Mouse (Mus musculus): ENCODE results near the gene Uggt2. TPM values are rescaled to one million over a fixed set of nuclear protein-coding genes. Genes with fewer than 3 reads are reported as not detected.
"Not testable (repeated sequence)": the region's sequence is repeated elsewhere in the genome, so short reads cannot be mapped to it uniquely, and the experiment has no call there.

Uggt2 gene
- total RNA-seq, 2 experiments from 2014 or later: 22.4 to 33.3 TPM

- DNase-seq (ENCODE audit: low spot score in 2 of 2): peak; percentile 57 to 68
- intact Hi-C loops (cut with DNase I): no loop called here
Measured at GRCm38 (mm10) chr14:118986653-118987522, 112.3 kb downstream of the Uggt2 start.

DNA sequence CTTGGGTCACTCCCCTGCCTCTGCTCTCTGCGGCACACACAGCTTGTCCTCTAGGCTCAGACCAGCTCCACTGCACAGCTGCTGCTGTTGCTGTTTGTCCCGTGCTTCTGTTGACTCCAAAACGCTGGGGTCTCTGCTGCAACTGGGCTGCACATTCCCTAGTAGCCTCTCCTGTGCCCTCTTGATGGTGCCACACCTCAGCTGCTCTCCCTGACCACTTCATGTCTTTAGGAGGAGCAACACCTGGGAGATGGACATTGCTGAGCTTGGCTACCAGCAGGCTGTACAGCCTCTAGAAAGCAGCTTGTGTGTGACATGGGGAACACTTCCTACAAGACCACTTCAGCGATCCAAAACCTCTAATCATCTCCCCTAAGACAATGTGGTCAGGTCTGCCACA is 115.1 kb downstream of the Uggt2 start:
- DNase-seq (ENCODE audit: low spot score in 2 of 2): no peak

GRCm38 (mm10) chr14:118983396-118983795 is 115.8 kb downstream of the Uggt2 start:
- no peak for DNase-seq (ENCODE audit: low spot score in 2 of 2)
- intact Hi-C loops (cut with DNase I): no loop called here

More for the DNA sequence above, 115.1 kb downstream of the Uggt2 start:
- intact Hi-C loops (cut with DNase I): loop anchor here (2.0 kb wide), 1 partner anchor 43 kb away; no protein-coding TSS in a partner anchor

DNA sequence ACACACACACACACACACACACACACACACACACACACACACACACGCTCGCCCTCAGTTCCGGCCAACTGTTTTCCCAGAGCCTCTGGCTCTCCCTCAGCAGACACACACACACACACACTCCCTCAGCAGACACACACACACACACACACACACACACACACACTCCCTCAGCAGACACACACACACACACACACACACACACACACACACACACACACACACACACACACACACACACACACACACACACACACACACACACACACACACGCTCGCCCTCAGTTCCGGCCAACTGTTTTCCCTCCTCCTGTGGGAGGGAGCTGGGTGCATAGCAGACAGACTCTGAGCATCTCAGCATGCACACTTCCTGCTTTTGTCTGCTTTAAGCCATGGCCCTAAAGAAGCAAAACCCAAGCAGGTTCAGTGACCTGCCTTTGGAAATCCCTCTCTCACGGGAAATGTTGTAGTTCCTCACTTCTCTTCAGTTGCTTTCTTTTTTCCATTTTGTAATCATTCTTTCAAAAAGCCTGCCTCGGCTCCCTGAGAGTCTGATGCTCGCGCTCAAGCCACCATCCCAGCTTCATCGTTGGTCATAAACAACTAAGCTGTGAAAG is 116.7 kb downstream of the Uggt2 start:
- intact Hi-C loops (cut with DNase I); DNase-seq (ENCODE audit: low spot score in 2 of 2): not testable (repeated sequence)

- DNase-seq (ENCODE audit: low spot score in 2 of 2); intact Hi-C loops (cut with DNase I): not testable (repeated sequence)
Measured at GRCm38 (mm10) chr14:118981711-118982428, 117.4 kb downstream of the Uggt2 start.

DNA sequence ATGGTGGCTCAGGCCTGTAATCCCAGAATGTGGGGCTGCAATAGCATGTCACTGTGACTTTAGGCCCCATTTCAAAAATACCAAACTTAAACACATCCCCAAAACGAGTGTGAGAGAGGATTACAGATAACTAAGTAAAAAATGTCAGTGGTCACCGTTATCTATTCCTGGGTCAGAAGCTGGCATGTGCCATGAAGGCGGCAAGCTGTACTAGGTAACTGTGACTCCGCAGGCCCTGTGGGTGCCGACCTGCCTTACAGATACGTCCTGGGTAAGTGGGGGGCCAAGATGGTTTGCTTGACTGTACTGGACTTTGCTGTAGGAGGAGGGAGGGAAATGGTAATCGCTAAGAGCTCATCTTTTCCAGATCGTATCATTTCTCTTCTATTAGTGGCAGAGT is 118.3 kb downstream of the Uggt2 start:
- intact Hi-C loops (cut with DNase I): no loop called here

GRCm38 (mm10) chr14:118980358-118980757 is 118.9 kb downstream of the Uggt2 start:
- no peak for DNase-seq (ENCODE audit: low spot score in 2 of 2)
- intact Hi-C loops (cut with DNase I): no loop called here

More for the DNA sequence above, 118.3 kb downstream of the Uggt2 start:
- DNase-seq (ENCODE audit: low spot score in 2 of 2): no peak

DNA sequence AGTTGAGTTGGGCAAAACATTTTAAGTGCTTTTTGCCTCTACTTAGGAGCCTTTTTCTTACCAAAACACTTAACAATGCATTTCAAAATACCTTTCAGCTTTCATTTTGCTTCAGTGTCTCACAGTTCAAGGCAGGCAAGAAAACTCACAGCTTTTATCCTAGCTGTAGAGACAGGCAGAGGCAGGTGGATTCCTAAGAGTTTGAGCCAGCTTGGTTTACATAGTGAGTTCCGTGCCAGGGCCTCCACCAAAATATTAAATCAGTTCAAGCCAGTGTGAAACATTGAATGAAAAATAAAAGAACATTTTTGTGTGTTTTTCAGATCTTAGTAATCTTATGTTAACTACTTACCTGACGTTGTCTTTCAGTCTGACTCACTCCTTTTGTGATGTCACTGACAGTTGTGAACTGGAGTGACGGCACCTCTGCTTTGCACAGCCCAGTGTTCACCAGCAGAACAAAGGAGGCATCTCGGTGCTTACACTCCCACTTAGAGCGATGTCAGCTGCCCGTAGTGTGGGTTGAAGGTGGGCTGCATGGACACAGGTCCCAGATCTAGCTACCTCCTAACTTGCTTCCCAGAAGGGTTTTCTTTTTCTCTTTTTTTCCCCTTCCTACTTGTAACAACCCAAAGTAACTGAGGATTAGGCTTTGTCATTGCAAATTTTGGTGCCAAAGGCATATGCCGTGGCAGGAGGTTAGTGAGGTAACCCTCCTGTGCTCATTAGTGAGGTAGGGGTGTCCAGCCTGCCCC is 119.5 kb downstream of the Uggt2 start:
- intact Hi-C loops (cut with DNase I): no loop called here

DNA sequence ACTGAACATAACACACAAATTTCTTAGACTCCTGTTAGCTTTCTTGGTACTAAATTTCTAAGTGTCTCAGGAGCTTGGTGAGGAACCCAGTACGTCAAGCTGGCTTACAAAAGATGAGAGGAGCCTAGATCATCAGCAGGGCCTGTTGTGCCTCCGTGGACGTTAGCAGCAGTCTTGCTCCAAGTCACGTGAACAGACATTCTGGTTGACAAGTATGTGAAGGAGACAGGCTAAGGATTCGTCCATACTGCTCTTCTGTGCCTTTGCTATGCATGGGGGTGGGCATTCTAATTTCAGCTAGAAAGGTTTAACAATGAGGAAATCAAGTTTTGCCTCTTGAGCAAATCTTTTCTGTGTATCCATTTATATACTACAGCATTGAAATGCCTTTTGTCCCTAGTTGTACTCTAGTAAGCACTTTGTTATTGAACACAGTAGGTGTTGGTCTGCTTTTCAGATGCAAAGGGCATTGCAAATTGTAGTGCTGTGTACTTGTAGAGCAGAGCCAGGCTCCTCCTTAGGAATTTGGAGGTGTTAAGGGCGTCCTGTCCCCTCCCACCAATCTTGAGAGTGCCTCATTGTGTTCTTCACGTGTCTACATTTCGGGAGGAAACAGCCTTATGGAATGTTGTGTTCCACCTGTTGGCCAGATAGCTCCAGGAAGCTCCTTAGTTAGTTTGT is 122.0 kb downstream of the Uggt2 start:
- DNase-seq (ENCODE audit: low spot score in 2 of 2): no peak
- intact Hi-C loops (cut with DNase I): no loop called here

More for the DNA sequence above, 119.5 kb downstream of the Uggt2 start:
- no peak for DNase-seq (ENCODE audit: low spot score in 2 of 2)

- intact Hi-C loops (cut with DNase I): no loop called here
Measured at GRCm38 (mm10) chr14:118972268-118972667, 127.0 kb downstream of the Uggt2 start.

DNA sequence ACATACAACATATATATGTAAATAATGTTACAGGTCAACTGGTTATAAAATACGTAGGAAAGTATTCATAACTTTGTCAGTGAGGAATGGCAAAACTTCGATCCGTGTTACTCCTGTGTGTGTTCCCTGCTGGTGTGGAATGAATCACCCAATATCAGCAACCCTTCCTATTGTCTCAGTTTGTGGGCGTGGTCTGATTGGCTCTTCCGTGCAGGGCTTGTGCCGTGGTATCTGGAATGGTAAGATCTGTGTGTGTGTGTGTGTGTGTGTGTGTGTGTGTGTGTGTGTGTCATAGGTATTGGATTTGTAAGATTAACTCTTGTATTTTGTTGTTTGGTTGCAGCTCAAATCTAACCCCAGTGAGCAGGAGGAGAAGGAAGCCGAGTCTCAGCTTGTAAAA is 131.6 kb downstream of the Uggt2 start:
- intact Hi-C loops (cut with DNase I): no loop called here
- DNase-seq (ENCODE audit: low spot score in 2 of 2): no peak

More at GRCm38 (mm10) chr14:118972268-118972667, 127.0 kb downstream of the Uggt2 start:
- no peak for DNase-seq (ENCODE audit: low spot score in 2 of 2)

DNA sequence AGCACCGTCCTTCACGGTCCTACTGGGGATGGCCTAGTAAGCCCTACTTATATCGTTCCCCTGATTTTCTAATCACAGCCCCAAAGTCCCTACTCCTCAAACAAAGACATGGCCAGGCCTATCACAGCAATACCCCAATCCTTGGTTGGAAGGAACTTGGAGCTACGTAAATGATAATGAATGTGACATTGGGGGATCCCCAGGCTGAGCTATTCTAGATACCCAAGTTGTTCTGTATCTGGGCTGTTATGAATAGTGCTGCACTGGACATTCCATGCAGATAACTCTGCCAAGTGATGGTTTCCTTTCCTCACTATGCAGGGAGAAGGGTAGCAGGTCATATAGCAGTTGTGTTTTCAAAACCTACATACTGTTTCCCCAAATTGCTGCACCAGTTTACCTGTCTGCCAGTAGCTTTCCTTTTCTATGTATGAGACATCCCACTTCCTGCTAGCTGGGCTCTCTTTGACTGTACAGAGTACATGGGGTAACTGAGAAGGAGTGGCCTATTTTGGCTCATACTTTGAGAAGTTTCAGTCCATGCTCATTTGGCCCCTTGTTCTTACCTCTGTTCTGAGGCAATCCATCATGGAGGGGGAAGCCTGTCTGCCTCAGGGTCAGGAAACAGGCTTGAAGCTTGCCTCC is 133.8 kb downstream of the Uggt2 start:
- intact Hi-C loops (cut with DNase I): no loop called here
- DNase-seq (ENCODE audit: low spot score in 2 of 2): no peak

DNA sequence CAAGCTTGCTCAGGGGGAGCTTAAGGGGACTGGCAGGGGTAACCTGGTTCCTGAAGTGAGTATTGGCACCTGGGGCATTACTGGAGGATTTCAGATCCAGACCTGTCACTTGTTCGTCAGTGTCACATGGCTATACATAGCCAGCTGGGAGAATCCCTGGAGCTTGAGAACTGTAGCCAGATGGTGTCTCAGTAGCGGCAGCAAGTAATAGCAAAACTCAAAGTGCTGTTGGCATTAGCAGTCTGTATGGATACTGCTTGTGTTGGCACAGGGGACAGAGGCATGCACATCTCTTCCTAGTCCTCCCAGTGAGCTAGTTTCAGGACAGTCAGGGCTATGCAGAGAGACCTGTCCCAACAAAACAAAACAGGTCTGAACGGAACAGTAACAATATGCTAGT is 141.2 kb downstream of the Uggt2 start:
- intact Hi-C loops (cut with DNase I): no loop called here
- no peak for DNase-seq (ENCODE audit: low spot score in 2 of 2)

DNA sequence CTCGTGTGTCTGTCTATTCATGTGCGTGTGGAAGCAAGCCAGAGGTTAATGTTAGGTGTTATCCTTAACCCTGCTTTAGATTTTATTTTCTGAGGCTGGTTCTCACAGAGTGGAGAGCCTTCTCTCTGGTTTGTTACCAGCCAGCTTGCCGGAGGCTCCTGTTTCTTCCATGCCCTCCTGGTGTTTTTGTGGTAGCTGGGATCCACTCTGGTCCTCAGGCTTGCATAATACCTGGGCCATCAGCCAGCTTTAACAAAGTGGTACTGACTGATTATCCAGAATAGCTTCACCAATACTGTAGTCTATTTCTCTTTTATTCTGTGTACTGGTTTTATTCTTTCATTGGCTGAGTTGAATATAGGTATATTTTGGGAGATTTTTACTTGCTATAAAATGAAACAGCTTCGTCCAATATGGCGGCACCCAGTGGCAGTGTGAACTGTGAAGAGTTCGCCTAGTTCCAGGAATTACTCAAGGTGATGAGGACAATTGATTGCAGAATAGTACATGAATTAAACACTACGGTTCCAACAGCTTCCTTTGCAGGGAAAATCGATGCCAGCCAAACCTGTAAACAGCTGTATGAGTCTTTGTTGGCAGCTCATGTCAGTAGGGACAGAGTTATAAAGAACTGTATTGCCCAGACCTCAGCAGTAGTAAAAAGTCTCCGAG is 147.2 kb downstream of the Uggt2 start:
- intact Hi-C loops (cut with DNase I): no loop called here

DNA sequence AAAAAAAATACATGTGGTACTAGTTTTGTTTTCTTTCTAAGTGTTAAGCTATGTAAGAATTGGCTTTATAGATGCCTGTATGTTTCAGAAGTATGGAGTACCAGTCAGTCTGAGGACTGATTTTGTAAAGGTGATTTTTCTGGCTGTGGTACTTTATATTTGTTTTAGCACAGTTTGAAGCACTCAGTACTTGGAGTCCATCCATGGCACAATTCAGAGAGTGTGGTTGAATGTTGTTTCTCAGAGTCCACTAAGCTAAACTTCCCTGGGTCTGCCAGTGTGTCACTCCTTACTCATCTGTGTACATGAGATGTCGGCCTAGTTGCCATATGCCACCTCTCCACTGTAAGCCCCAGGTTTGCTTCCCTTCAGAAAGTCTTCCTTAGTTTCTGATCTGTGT is 150.4 kb downstream of the Uggt2 start:
- DNase-seq (ENCODE audit: low spot score in 2 of 2): no peak
- intact Hi-C loops (cut with DNase I): no loop called here

More for the DNA sequence above, 147.2 kb downstream of the Uggt2 start:
- no peak for DNase-seq (ENCODE audit: low spot score in 2 of 2)

DNA sequence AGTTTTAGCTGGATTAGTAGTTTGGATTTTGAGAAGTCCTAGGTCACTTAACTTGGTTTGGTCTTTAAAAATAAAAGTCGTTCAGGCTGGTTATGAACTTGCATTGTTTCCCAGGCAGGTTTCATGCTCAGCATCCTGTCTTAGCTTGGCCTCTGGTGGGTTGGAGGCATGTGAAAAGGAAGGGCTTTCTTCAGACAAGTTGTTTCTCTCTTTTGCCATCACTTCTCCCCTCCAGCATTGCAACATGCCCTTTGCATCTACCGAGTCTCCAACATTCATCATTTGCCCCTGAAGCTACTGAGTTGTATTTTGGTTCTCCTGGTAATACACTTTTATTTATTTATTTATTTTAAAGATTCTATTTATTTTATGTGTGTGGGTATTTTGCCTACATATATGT is 154.5 kb downstream of the Uggt2 start:
- no peak for DNase-seq (ENCODE audit: low spot score in 2 of 2)
- intact Hi-C loops (cut with DNase I): no loop called here

DNA sequence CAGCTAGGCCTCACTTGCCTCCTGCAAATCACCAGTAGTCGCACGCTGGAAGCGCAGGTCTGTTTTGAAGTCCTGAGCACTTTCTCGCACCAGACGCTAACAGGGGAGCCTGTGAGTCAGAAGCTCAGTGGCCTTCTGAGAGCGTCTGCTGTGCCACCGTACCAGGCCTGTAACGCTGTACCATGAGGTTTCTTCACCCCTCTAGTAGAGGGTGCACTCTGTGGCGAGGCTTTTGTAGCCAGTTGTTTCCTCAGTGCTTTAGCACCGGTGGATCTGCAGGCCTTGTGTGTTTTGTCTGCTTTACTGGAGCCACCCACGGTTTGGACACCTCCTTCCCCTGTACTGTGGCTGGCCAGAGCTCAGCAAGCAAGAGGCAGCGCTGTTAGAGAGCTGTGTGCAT is 157.2 kb downstream of the Uggt2 start:
- intact Hi-C loops (cut with DNase I): no loop called here
- peak in 1 of 2 experiments; percentile 21 for DNase-seq (ENCODE audit: low spot score in 2 of 2)

All from left cerebral cortex, postnatal 25 days (tissue).